Mouse (Mus musculus): ENCODE measurements at regions not wholly inside any gene's neighbourhood (a gene's known extent, or its start where the extent isn't known, plus 50 kb on each side); places are given as distances from the start of the nearest gene placed in this dataset.

DNA sequence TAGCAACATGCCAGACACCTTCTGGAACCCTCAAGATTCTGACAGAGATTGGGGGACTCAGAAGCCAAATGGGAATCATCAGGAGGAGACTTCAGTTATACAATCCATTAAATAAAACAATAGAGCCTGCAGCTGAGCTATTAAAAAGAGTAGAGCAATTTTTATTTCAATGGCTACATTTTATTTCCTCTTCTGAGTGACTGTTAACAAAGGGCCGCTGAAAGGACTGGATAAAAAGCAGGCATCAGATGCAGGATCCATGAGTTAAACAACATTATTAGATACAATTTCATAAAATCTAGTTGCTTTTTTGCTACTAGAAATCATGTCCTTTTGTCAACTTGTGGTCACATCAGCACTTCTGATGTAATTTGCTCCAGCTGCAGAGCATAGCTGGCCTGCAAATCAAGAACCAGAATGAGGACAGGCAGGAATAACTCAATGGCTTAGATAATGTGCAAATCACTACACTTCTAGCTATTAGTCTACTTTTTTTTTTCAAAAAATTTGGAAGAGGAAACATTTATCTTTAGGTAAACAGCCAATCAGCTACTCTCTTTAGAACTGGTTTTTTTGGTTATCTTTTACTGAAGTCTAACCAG is 529.5 kb upstream of the Mef2c start:
- no peak overlapping the region for H3K4me3 ChIP-seq (ENCODE audit: low read length)
- WGBS: 83% methylated on average over 1 of the region's 1 CpGs
- no peak for ATAC-seq

GRCm38 (mm10) chr13:83001118-83001517 is 502.7 kb upstream of the Mef2c start:
- Histone ChIP-seq H3K9me3 (ENCODE audit: control insufficient read depth, low read length) (no peaks in the 10 kb centered on the region), H3K36me3 (ENCODE audit: control insufficient read depth, insufficient read depth, low read length) (no peaks in the 10 kb centered on the region), H3K9ac (ENCODE audit: low read depth, low read length) (no peak overlapping the region), H3K4me2 (ENCODE audit: low read length) (no peak overlapping the region), H3K27me3 (replicated peaks; ENCODE audit: control insufficient read depth, insufficient read depth, low read length) (no peaks in the 10 kb centered on the region), H3K4me3 (ENCODE audit: low read length) (no peak overlapping the region), H3K4me1 (ENCODE audit: control insufficient read depth, insufficient read depth, low read depth, low read length) (no peaks in the 10 kb centered on the region), H3K27ac (ENCODE audit: low read depth, low read length) (no peak overlapping the region)
- ATAC-seq: no peak

More for the DNA sequence above, 529.5 kb upstream of the Mef2c start:
- H3K9ac ChIP-seq (ENCODE audit: low read depth, low read length): no peak overlapping the region
- H3K27me3 ChIP-seq (replicated peaks; ENCODE audit: control insufficient read depth, insufficient read depth, low read length): no peaks in the 10 kb centered on the region
- no peak overlapping the region for H3K4me2 ChIP-seq (ENCODE audit: low read length)
- H3K36me3 ChIP-seq (ENCODE audit: control insufficient read depth, insufficient read depth, low read length): no peaks in the 10 kb centered on the region
- H3K9me3 ChIP-seq (ENCODE audit: control insufficient read depth, low read length): no peaks in the 10 kb centered on the region
- H3K4me1 ChIP-seq (ENCODE audit: control insufficient read depth, insufficient read depth, low read depth, low read length): no peaks in the 10 kb centered on the region
- no peak overlapping the region for H3K27ac ChIP-seq (ENCODE audit: low read depth, low read length)

- no peaks in the 10 kb centered on the region for H3K4me1 ChIP-seq (ENCODE audit: control insufficient read depth, insufficient read depth, low read depth, low read length)
- no peak for ATAC-seq
- H3K4me3 ChIP-seq (ENCODE audit: low read length): no peak overlapping the region
- H3K9ac ChIP-seq (ENCODE audit: low read depth, low read length): no peak overlapping the region
- no peaks in the 10 kb centered on the region for H3K36me3 ChIP-seq (ENCODE audit: control insufficient read depth, insufficient read depth, low read length)
- H3K9me3 ChIP-seq (ENCODE audit: control insufficient read depth, low read length): no peaks in the 10 kb centered on the region
- H3K27ac ChIP-seq (ENCODE audit: low read depth, low read length): no peak overlapping the region
- H3K4me2 ChIP-seq (ENCODE audit: low read length): no peak overlapping the region
- H3K27me3 ChIP-seq (replicated peaks; ENCODE audit: control insufficient read depth, insufficient read depth, low read length): no peaks in the 10 kb centered on the region
Measured at GRCm38 (mm10) chr13:83016686-83017085, 487.1 kb upstream of the Mef2c start.

- Histone ChIP-seq H3K4me3 (ENCODE audit: low read length) (no peak overlapping the region), H3K9me3 (ENCODE audit: control insufficient read depth, low read length) (no peaks in the 10 kb centered on the region), H3K27me3 (replicated peaks; ENCODE audit: control insufficient read depth, insufficient read depth, low read length) (no peaks in the 10 kb centered on the region), H3K27ac (ENCODE audit: low read depth, low read length) (no peak overlapping the region), H3K4me1 (ENCODE audit: control insufficient read depth, insufficient read depth, low read depth, low read length) (no peaks in the 10 kb centered on the region), H3K36me3 (ENCODE audit: control insufficient read depth, insufficient read depth, low read length) (no peaks in the 10 kb centered on the region), H3K9ac (ENCODE audit: low read depth, low read length) (no peak overlapping the region), H3K4me2 (ENCODE audit: low read length) (no peak overlapping the region)
- 54% methylated on average over 3 of the region's 3 CpGs for WGBS
- ATAC-seq: no peak
Measured at GRCm38 (mm10) chr13:83020829-83021228, 483.0 kb upstream of the Mef2c start.

DNA sequence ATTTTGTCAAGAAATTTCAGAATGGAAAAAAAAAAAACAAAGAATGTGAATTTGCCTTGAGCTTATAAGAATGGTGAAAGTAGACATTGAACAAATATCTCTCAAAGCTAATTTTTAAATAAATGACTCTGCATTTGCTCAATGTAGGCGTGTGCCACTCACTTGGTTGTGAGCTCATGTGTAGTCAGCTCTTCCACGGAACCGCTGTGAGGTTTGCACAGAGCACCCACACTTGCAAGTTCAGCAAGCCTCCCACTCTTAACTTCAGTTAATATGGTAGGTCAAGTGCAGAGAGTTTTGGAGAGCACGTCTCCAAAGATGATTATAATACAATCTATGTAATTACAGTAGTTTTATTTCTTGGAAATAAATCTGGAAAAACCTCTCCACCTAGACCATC is 479.9 kb upstream of the Mef2c start:
- no peaks in the 10 kb centered on the region for H3K9me3 ChIP-seq (ENCODE audit: control insufficient read depth, low read length)
- no peaks in the 10 kb centered on the region for H3K36me3 ChIP-seq (ENCODE audit: control insufficient read depth, insufficient read depth, low read length)
- H3K4me1 ChIP-seq (ENCODE audit: control insufficient read depth, insufficient read depth, low read depth, low read length): no peaks in the 10 kb centered on the region
- no peak overlapping the region for H3K4me2 ChIP-seq (ENCODE audit: low read length)
- H3K9ac ChIP-seq (ENCODE audit: low read depth, low read length): no peak overlapping the region
- WGBS: 87% methylated on average over 4 of the region's 4 CpGs
- H3K4me3 ChIP-seq (ENCODE audit: low read length): no peak overlapping the region
- no peaks in the 10 kb centered on the region for H3K27me3 ChIP-seq (replicated peaks; ENCODE audit: control insufficient read depth, insufficient read depth, low read length)
- no peak overlapping the region for H3K27ac ChIP-seq (ENCODE audit: low read depth, low read length)
- no peak for ATAC-seq

DNA sequence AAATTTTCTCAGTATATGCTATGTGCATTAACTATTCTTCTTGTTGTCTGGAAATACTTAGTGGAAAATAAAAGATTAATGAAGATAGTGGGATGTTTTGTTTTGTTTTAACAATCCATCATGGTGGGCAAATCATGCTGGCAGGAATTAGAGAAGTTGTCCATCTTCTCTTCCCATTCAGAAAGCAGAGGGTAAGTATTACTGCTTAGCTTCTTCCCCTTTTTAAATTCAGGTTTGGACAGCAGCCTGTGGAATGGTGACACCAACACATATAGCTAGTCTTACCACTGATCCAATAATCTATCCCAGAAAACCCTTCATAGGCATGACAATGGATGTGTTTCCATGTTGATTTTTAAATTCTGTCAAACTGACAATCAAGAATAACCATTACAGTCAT is 467.9 kb upstream of the Mef2c start:
- H3K4me3 ChIP-seq (ENCODE audit: low read length): no peak overlapping the region
- H3K9ac ChIP-seq (ENCODE audit: low read depth, low read length): no peak overlapping the region
- no peak overlapping the region for H3K4me2 ChIP-seq (ENCODE audit: low read length)
- no peak overlapping the region for H3K27ac ChIP-seq (ENCODE audit: low read depth, low read length)
- H3K4me1 ChIP-seq (ENCODE audit: control insufficient read depth, insufficient read depth, low read depth, low read length): no peaks in the 10 kb centered on the region
- no peaks in the 10 kb centered on the region for H3K27me3 ChIP-seq (replicated peaks; ENCODE audit: control insufficient read depth, insufficient read depth, low read length)
- no peak for ATAC-seq
- H3K9me3 ChIP-seq (ENCODE audit: control insufficient read depth, low read length): no peaks in the 10 kb centered on the region
- no peaks in the 10 kb centered on the region for H3K36me3 ChIP-seq (ENCODE audit: control insufficient read depth, insufficient read depth, low read length)

DNA sequence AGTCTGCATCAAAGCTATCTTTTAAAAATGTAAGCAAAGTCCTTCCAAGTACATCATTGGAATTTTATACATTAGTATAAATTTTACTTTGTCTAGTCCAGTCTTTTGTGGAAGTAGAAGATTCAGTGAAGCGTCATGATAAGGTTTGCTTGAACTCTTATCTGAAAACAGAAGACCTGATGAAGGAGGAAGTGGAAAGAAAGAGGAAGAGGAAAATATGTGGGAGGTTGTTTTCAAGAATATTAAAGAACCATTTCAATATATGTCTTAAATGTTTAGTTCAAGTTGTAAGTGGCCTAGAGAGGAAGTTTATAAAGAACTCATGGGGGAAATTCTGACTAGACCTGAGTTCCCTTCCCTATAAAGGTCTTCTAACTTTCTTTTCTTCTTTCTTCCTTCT is 462.3 kb upstream of the Mef2c start:
- no peak overlapping the region for H3K4me2 ChIP-seq (ENCODE audit: low read length)
- WGBS: 83% methylated on average over 1 of the region's 1 CpGs
- ATAC-seq: no peak
- no peaks in the 10 kb centered on the region for H3K36me3 ChIP-seq (ENCODE audit: control insufficient read depth, insufficient read depth, low read length)
- H3K27me3 ChIP-seq (replicated peaks; ENCODE audit: control insufficient read depth, insufficient read depth, low read length): no peaks in the 10 kb centered on the region
- no peaks in the 10 kb centered on the region for H3K9me3 ChIP-seq (ENCODE audit: control insufficient read depth, low read length)
- H3K9ac ChIP-seq (ENCODE audit: low read depth, low read length): no peak overlapping the region
- no peak overlapping the region for H3K4me3 ChIP-seq (ENCODE audit: low read length)
- no peaks in the 10 kb centered on the region for H3K4me1 ChIP-seq (ENCODE audit: control insufficient read depth, insufficient read depth, low read depth, low read length)
- no peak overlapping the region for H3K27ac ChIP-seq (ENCODE audit: low read depth, low read length)

GRCm38 (mm10) chr13:83045516-83045915 is 458.3 kb upstream of the Mef2c start:
- Histone ChIP-seq H3K27ac (ENCODE audit: low read depth, low read length) (no peak overlapping the region), H3K4me1 (ENCODE audit: control insufficient read depth, insufficient read depth, low read depth, low read length) (no peaks in the 10 kb centered on the region), H3K4me2 (ENCODE audit: low read length) (no peak overlapping the region), H3K27me3 (replicated peaks; ENCODE audit: control insufficient read depth, insufficient read depth, low read length) (no peaks in the 10 kb centered on the region), H3K36me3 (ENCODE audit: control insufficient read depth, insufficient read depth, low read length) (no peaks in the 10 kb centered on the region), H3K9ac (ENCODE audit: low read depth, low read length) (no peak overlapping the region), H3K4me3 (ENCODE audit: low read length) (no peak overlapping the region), H3K9me3 (ENCODE audit: control insufficient read depth, low read length) (no peaks in the 10 kb centered on the region)
- no peak for ATAC-seq
- WGBS: 95% methylated on average over 6 of the region's 6 CpGs

- 77% methylated on average over 2 of the region's 2 CpGs for WGBS
- H3K4me2 ChIP-seq (ENCODE audit: low read length): no peak overlapping the region
- ATAC-seq: no peak
Measured at GRCm38 (mm10) chr13:83045970-83046369, 457.9 kb upstream of the Mef2c start.

GRCm38 (mm10) chr13:83046571-83047123 is 457.2 kb upstream of the Mef2c start:
- H3K9me3 ChIP-seq (ENCODE audit: control insufficient read depth, low read length): no peaks in the 10 kb centered on the region
- H3K4me3 ChIP-seq (ENCODE audit: low read length): no peak overlapping the region
- H3K4me2 ChIP-seq (ENCODE audit: low read length): no peak overlapping the region
- no peaks in the 10 kb centered on the region for H3K4me1 ChIP-seq (ENCODE audit: control insufficient read depth, insufficient read depth, low read depth, low read length)
- no peak for ATAC-seq
- H3K9ac ChIP-seq (ENCODE audit: low read depth, low read length): no peak overlapping the region
- H3K36me3 ChIP-seq (ENCODE audit: control insufficient read depth, insufficient read depth, low read length): no peaks in the 10 kb centered on the region
- 80% methylated on average over 4 of the region's 4 CpGs for WGBS
- H3K27ac ChIP-seq (ENCODE audit: low read depth, low read length): no peak overlapping the region
- no peaks in the 10 kb centered on the region for H3K27me3 ChIP-seq (replicated peaks; ENCODE audit: control insufficient read depth, insufficient read depth, low read length)

More at GRCm38 (mm10) chr13:83045970-83046369, 457.9 kb upstream of the Mef2c start:
- H3K36me3 ChIP-seq (ENCODE audit: control insufficient read depth, insufficient read depth, low read length): no peaks in the 10 kb centered on the region
- H3K4me3 ChIP-seq (ENCODE audit: low read length): no peak overlapping the region
- H3K4me1 ChIP-seq (ENCODE audit: control insufficient read depth, insufficient read depth, low read depth, low read length): no peaks in the 10 kb centered on the region
- no peaks in the 10 kb centered on the region for H3K27me3 ChIP-seq (replicated peaks; ENCODE audit: control insufficient read depth, insufficient read depth, low read length)
- H3K9me3 ChIP-seq (ENCODE audit: control insufficient read depth, low read length): no peaks in the 10 kb centered on the region
- no peak overlapping the region for H3K27ac ChIP-seq (ENCODE audit: low read depth, low read length)
- no peak overlapping the region for H3K9ac ChIP-seq (ENCODE audit: low read depth, low read length)
